Mouse (Mus musculus) hindbrain, embryonic 12.5 days (tissue): ENCODE results near the gene Slc15a1. TPM values are rescaled to one million over a fixed set of nuclear protein-coding genes. Genes with fewer than 3 reads are reported as not detected.
"Not testable (repeated sequence)": the region's sequence is repeated elsewhere in the genome, so short reads cannot be mapped to it uniquely, and the experiment has no call there.

Source experiments
- ATAC-seq: fragments of 200-750 bp; cut with Nextera tagmentation; 2 replicates; pipeline ENCODE4 v1.8.0; 2017; ENCODE audit warnings: moderate TSS enrichment; ENCODE audit not compliant: low FRiP score
- H3K27ac ChIP-seq: fragments of 300-500 bp; sonication (generic); 2 replicates; pipeline ENCODE4 v1.5.1; 2016; ENCODE audit warnings: mild to moderate bottlenecking
- H3K27me3 ChIP-seq: fragments of 300-500 bp; sonication (generic); 2 replicates; pipeline ENCODE4 v1.6.1; 2016; ENCODE audit warnings: mild to moderate bottlenecking
- H3K36me3 ChIP-seq: fragments of 300-500 bp; sonication (generic); 2 replicates; pipeline ENCODE4 v1.6.1; 2016; ENCODE audit warnings: mild to moderate bottlenecking
- H3K4me1 ChIP-seq: fragments of 300-500 bp; sonication (generic); 2 replicates; pipeline ENCODE4 v1.6.1; 2016
- H3K4me2 ChIP-seq: fragments of 300-500 bp; sonication (generic); replicated peaks from 2 replicates; pipeline ENCODE4 v1.6.1; 2016; ENCODE audit warnings: mild to moderate bottlenecking
- H3K4me3 ChIP-seq: fragments of 300-500 bp; sonication (generic); 2 replicates; pipeline ENCODE4 v1.5.1; 2016; ENCODE audit warnings: mild to moderate bottlenecking
- H3K9ac ChIP-seq: fragments of 300-500 bp; sonication (generic); 2 replicates; pipeline ENCODE4 v1.6.1; 2016; ENCODE audit warnings: mild to moderate bottlenecking, moderate library complexity
- H3K9me3 ChIP-seq: fragments of 300-500 bp; sonication (generic); replicated peaks from 2 replicates; pipeline ENCODE4 v1.6.1; 2016; ENCODE audit warnings: mild to moderate bottlenecking
- WGBS: fragments of 180-500 bp; shearing (Covaris S2); methylation state at CpG from one replicate; pipeline ENCODE4 v1.1.7; 2016; 5-methylcytosine and 5-hydroxymethylcytosine counted together
- polyA plus RNA-seq: library from polyadenylated mRNA; unstranded; fragments of >200 nt; fragmentation: Nextera tagmentation; extraction: Ambion mirVana; gene quantifications from 2 replicates; pipeline ENCODE4 v1.2.1, GENCODE M21; 2016

Slc15a1 gene
- polyA plus RNA-seq, 1 experiment from 2014 or later, result 0.49 TPM

- Histone ChIP-seq H3K9me3 (0 out of 2 replicates have a peak, but pooled peaks cover 7% of the 10 kb centered on the region), H3K9ac (no peak overlapping the region), H3K4me2 (no peak overlapping the region), H3K4me1 (no peaks in the 10 kb centered on the region), H3K27ac (no peak overlapping the region), H3K27me3 (no peaks in the 10 kb centered on the region), H3K36me3 (no peaks in the 10 kb centered on the region), H3K4me3 (no peak overlapping the region)
- ATAC-seq, result no peak
- WGBS, result 84% methylated on average over 4 of the region's 4 CpGs
Observed at GRCm38 (mm10) chr14:121422000-121422399, 83.1 kb downstream of the Slc15a1 start.

DNA sequence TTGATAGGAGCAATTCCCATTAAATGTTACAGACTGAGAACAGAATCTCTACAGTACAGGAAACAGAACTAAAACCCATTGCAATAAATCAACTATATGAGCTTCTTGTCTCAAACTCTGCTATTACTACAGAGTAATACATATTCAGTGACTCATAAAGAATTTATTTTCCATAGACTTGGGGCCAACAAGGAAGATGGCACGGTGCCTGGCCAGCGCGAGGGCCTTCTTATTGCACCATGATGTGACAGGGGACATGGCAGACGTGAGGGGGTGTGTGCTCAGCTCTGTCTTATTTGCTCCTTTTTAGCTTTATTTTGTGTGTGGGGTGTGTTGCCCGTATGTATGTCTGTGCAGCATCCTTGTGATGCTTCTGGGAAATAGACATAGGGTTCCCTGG lies 87.5 kb downstream of the Slc15a1 start:
- WGBS, result 92% methylated on average over 5 of the region's 5 CpGs
- Histone ChIP-seq H3K4me3 (no peak overlapping the region), H3K27ac (no peak overlapping the region)

GRCm38 (mm10) chr14:121416626-121417319 lies 88.3 kb downstream of the Slc15a1 start:
- WGBS, result 91% methylated on average over 11 of the region's 12 CpGs
- H3K27me3 ChIP-seq, result no peaks in the 10 kb centered on the region

More for the DNA sequence above, 87.5 kb downstream of the Slc15a1 start:
- ATAC-seq, result no peak
- Histone ChIP-seq H3K4me1 (no peaks in the 10 kb centered on the region), H3K9me3 (0 out of 2 replicates have a peak, but pooled peaks cover 7% of the 10 kb centered on the region), H3K36me3 (no peaks in the 10 kb centered on the region), H3K9ac (no peak overlapping the region), H3K27me3 (no peaks in the 10 kb centered on the region), H3K4me2 (no peak overlapping the region)

GRCm38 (mm10) chr14:121414635-121415241 lies 90.3 kb downstream of the Slc15a1 start:
- H3K4me2 ChIP-seq, result no peak overlapping the region
- ATAC-seq, result no peak
- H3K27me3 ChIP-seq, result no peaks in the 10 kb centered on the region
- no peaks in the 10 kb centered on the region for H3K9me3 ChIP-seq
- no peaks in the 10 kb centered on the region for H3K4me1 ChIP-seq
- H3K9ac ChIP-seq, result no peak overlapping the region
- 89% methylated on average over 6 of the region's 6 CpGs for WGBS
- no peaks in the 10 kb centered on the region for H3K36me3 ChIP-seq
- H3K4me3 ChIP-seq, result no peak overlapping the region
- no peak overlapping the region for H3K27ac ChIP-seq

More at GRCm38 (mm10) chr14:121416626-121417319, 88.3 kb downstream of the Slc15a1 start:
- Histone ChIP-seq H3K4me2 (no peak overlapping the region), H3K27ac (no peak overlapping the region), H3K9ac (no peak overlapping the region), H3K36me3 (no peaks in the 10 kb centered on the region), H3K9me3 (0 out of 2 replicates have a peak, but pooled peaks cover 7% of the 10 kb centered on the region), H3K4me3 (no peak overlapping the region), H3K4me1 (no peaks in the 10 kb centered on the region)
- no peak for ATAC-seq

GRCm38 (mm10) chr14:121413726-121414125 lies 91.3 kb downstream of the Slc15a1 start:
- not testable (repeated sequence) for ATAC-seq
- 97% methylated on average over 1 of the region's 1 CpGs for WGBS

More at GRCm38 (mm10) chr14:121413726-121414125, 91.3 kb downstream of the Slc15a1 start:
- not testable (repeated sequence) for H3K27ac ChIP-seq, H3K9ac ChIP-seq, H3K9me3 ChIP-seq, H3K4me2 ChIP-seq, H3K27me3 ChIP-seq, H3K36me3 ChIP-seq, H3K4me3 ChIP-seq, H3K4me1 ChIP-seq

Other genes starting within 250 kb of the Slc15a1 start
- gene Stk24, start 125.2 kb downstream of the Slc15a1 start, polyA plus RNA-seq, result 38.4 and 41.2 TPM in 2 replicates